Mouse (Mus musculus): ENCODE results near the gene Afap1l2. TPM values are rescaled to one million over a fixed set of nuclear protein-coding genes. Genes with fewer than 3 reads are reported as not detected.

Afap1l2 gene
- polyA plus RNA-seq, 1 experiment from 2014 or later, result 8.9 TPM

DNA sequence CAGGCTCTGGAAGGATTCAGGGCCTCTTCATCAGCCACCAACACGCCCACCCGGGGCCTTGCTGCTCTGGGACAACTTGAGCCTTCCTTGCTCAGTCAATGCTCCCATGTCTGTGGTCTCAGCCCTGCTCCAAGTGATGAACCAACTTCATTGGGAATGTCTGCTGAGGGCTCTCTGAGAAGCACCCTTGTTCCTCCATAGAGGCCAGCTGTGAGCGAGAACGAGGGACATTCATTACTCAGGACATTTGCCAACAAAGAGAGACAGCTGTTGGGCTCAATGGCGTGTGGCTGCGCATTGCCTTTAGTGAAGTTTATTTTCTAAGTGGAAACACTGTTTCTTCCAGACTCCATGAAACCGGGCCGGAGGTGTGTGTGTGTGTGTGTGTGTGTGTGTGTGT lies 18.9 kb downstream of the Afap1l2 start:
- H3K9me3 ChIP-seq (ENCODE audit: control insufficient read depth, low read length), result no peaks in the 10 kb centered on the region
- WGBS, result 78% methylated on average over 8 of the region's 8 CpGs

DNA sequence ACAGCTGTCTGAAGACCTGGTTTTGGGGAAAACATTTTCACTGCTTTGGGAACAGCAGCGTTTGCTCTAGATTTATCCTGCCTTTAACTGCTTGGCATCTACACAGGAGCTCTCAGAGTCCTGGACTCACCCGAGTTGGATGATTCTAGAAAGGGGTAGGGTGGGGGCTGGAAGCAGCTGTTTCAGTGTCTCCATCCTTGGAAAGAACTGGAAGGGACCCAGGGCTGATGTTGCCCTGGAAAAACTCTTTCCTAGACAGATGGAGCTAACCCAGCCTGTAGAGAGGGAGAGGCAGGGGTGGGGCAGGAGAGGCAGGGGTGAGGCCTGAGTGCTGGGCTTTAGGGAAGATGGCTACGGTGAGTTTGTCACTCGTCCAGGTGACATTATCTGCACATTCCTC lies 23.8 kb downstream of the Afap1l2 start:
- Histone ChIP-seq H3K9ac (replicated peaks; ENCODE audit: low read depth, low read length) (no peak overlapping the region), H3K27me3 (replicated peaks; ENCODE audit: control insufficient read depth, insufficient read depth, low read length) (no peaks in the 10 kb centered on the region), H3K9me3 (ENCODE audit: control insufficient read depth, low read length) (no peaks in the 10 kb centered on the region), H3K27ac (ENCODE audit: low read length) (no peak overlapping the region), H3K4me3 (replicated peaks; ENCODE audit: low read length) (no peak overlapping the region), H3K4me1 (replicated peaks; ENCODE audit: control insufficient read depth, insufficient read depth, low read length) (no peaks in the 10 kb centered on the region), H3K36me3 (ENCODE audit: control insufficient read depth, insufficient read depth) (no peaks in the 10 kb centered on the region), H3K4me2 (ENCODE audit: low read length) (no peak overlapping the region)
- 62% methylated on average over 4 of the region's 4 CpGs for WGBS
- no peak for ATAC-seq

More for the DNA sequence above, 18.9 kb downstream of the Afap1l2 start:
- H3K9ac ChIP-seq (replicated peaks; ENCODE audit: low read depth, low read length), result no peak overlapping the region
- no peak overlapping the region for H3K27ac ChIP-seq (ENCODE audit: low read length)
- no peak for ATAC-seq
- H3K27me3 ChIP-seq (replicated peaks; ENCODE audit: control insufficient read depth, insufficient read depth, low read length), result no peaks in the 10 kb centered on the region
- no peaks in the 10 kb centered on the region for H3K36me3 ChIP-seq (ENCODE audit: control insufficient read depth, insufficient read depth)
- no peak overlapping the region for H3K4me3 ChIP-seq (replicated peaks; ENCODE audit: low read length)
- no peak overlapping the region for H3K4me2 ChIP-seq (ENCODE audit: low read length)
- peaks cover 12% of the 10 kb centered on the region for H3K4me1 ChIP-seq (replicated peaks; ENCODE audit: control insufficient read depth, insufficient read depth, low read length)

DNA sequence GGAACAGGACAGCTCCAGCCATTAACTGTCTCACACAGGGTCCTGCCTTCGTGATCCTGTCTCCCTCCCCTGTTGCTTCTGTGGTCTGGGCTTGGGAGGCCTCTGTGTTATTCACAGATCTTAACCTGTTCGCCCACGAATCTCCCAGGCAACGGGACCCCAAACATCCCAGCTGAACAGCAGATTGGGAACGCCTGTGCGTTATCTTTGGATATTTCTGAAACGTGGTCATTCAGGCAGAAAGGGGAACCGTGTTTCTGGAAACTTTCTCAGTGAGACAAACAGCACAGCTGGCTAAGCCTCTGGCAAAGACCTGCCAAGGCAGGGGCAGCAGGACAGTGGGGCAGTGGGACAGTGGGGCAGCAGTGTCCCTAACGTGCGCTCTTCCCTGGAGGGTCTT lies 24.3 kb downstream of the Afap1l2 start:
- no peaks in the 10 kb centered on the region for H3K9me3 ChIP-seq (ENCODE audit: control insufficient read depth, low read length)
- H3K27me3 ChIP-seq (replicated peaks; ENCODE audit: control insufficient read depth, insufficient read depth, low read length), result no peaks in the 10 kb centered on the region
- no peak overlapping the region for H3K27ac ChIP-seq (ENCODE audit: low read length)
- WGBS, result 53% methylated on average over 10 of the region's 10 CpGs
- no peak overlapping the region for H3K4me2 ChIP-seq (ENCODE audit: low read length)
- ATAC-seq, result no peak
- H3K36me3 ChIP-seq (ENCODE audit: control insufficient read depth, insufficient read depth), result no peaks in the 10 kb centered on the region
- no peaks in the 10 kb centered on the region for H3K4me1 ChIP-seq (replicated peaks; ENCODE audit: control insufficient read depth, insufficient read depth, low read length)
- no peak overlapping the region for H3K9ac ChIP-seq (replicated peaks; ENCODE audit: low read depth, low read length)
- H3K4me3 ChIP-seq (replicated peaks; ENCODE audit: low read length), result no peak overlapping the region

DNA sequence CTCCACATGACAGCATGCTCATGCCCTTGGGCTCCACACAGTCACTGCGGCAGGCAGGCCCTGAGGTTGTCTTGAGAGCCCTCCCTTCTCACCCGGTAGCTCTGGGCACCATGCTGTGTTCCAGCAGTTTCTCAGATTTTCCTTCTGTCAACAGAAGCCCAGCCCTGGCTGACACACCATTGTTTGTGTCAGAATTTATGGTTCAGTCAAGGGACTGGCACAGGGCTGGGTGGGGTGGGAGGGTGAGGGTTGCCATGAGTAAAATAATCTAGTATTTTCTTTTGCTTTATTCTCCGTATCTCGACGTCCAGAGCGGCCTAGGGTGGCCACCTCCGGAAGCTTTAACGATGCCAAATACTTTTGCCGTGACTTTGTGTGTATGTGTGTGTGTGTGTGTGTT lies 26.3 kb downstream of the Afap1l2 start:
- Histone ChIP-seq H3K27ac (ENCODE audit: low read length) (no peak overlapping the region), H3K27me3 (replicated peaks; ENCODE audit: control insufficient read depth, insufficient read depth, low read length) (no peaks in the 10 kb centered on the region), H3K9me3 (ENCODE audit: control insufficient read depth, low read length) (no peaks in the 10 kb centered on the region), H3K9ac (replicated peaks; ENCODE audit: low read depth, low read length) (no peak overlapping the region), H3K4me1 (replicated peaks; ENCODE audit: control insufficient read depth, insufficient read depth, low read length) (no peaks in the 10 kb centered on the region; the same call in 1 of the 2 replicates), H3K36me3 (ENCODE audit: control insufficient read depth, insufficient read depth) (no peaks in the 10 kb centered on the region), H3K4me2 (ENCODE audit: low read length) (no peak overlapping the region), H3K4me3 (replicated peaks; ENCODE audit: low read length) (no peak overlapping the region)
- ATAC-seq, result no peak
- whole genome bisulfite sequencing, result 72% methylated on average over 9 of the region's 9 CpGs

DNA sequence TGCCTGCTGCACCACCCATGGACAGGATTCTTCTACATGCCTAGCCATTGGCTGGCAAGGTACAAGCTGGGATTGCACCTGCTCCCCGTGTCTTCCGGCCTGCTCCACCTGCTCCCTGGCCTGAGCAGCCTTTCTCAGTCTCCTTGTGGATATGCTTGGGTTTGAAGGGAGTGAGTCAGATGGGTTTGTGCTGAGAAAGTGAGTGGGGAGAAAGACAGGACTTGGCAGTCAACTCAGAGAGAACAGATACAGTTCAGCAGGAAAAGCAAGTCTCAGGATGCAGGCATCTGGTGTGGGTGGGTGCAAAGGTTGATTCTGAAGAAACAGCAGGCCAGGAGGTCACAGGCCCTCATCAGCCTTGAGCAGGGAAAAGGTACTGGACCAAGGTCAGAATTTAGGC lies 27.2 kb downstream of the Afap1l2 start:
- H3K4me2 ChIP-seq (ENCODE audit: low read length), result no peak overlapping the region
- no peak for ATAC-seq
- 94% methylated on average over 2 of the region's 2 CpGs for WGBS

DNA sequence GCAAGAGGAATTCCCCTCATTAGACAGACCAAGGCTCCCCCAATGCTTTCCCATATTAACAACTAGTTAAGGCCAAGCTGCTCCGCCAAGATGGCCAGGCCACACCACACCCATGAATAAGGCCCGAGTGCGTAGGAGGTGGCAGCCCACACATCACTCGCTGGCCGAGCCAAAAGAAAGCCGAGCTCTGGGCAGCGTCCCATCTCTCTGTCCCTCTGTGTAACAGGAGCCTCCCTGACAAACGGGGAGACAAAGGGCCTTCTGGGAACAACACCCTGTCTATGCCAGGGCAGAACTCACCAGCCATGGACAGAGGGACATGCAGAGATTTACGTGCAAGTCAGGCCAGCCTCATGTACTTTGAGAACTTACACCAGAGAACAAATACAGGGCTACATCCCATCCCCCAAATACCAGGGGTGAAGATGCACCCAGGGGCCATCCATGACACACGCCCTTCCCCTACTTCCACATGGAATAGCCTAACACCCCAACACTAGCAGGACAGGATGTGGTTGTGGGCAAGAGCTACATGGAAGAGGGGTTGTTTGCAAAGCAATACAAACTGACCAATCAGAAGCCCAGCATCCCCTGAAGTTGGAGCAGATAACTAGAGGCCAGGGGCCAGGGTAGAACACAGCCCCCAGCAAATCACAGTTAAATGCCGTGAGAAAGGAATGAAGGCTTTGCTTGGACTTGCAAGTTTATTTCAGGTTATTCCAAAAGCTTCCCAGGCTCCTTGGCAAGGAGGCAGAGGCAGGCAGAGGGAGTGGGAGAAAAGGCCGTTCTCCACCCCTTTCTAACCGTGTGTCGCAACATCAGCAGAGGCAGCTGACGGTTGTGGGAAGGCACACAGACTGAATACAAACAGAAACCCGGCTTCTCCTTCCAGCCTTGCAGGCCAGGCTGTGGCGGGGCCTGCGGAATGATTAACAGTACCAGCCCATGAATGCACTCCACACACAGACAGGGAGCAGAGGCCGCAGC lies 30.8 kb downstream of the Afap1l2 start:
- Histone ChIP-seq H3K4me3 (replicated peaks; ENCODE audit: low read length) (no peak overlapping the region), H3K27ac (ENCODE audit: low read length) (peak overlapping the region; percentile 61), H3K36me3 (ENCODE audit: control insufficient read depth, insufficient read depth) (no peaks in the 10 kb centered on the region), H3K27me3 (replicated peaks; ENCODE audit: control insufficient read depth, insufficient read depth, low read length) (no peaks in the 10 kb centered on the region), H3K9me3 (ENCODE audit: control insufficient read depth, low read length) (no peaks in the 10 kb centered on the region), H3K9ac (replicated peaks; ENCODE audit: low read depth, low read length) (no peak overlapping the region), H3K4me1 (replicated peaks; ENCODE audit: control insufficient read depth, insufficient read depth, low read length) (no peaks in the 10 kb centered on the region; the same call in 1 of the 2 replicates), H3K4me2 (ENCODE audit: low read length) (no peak overlapping the region)
- WGBS, result 53% methylated on average over 19 of the region's 19 CpGs
- peak; percentile 77 for ATAC-seq

More for the DNA sequence above, 27.2 kb downstream of the Afap1l2 start:
- no peaks in the 10 kb centered on the region; the same call in 1 of the 2 replicates for H3K4me1 ChIP-seq (replicated peaks; ENCODE audit: control insufficient read depth, insufficient read depth, low read length)
- H3K27me3 ChIP-seq (replicated peaks; ENCODE audit: control insufficient read depth, insufficient read depth, low read length), result no peaks in the 10 kb centered on the region
- no peak overlapping the region for H3K4me3 ChIP-seq (replicated peaks; ENCODE audit: low read length)
- no peaks in the 10 kb centered on the region for H3K36me3 ChIP-seq (ENCODE audit: control insufficient read depth, insufficient read depth)
- no peak overlapping the region for H3K27ac ChIP-seq (ENCODE audit: low read length)
- no peaks in the 10 kb centered on the region for H3K9me3 ChIP-seq (ENCODE audit: control insufficient read depth, low read length)
- no peak overlapping the region for H3K9ac ChIP-seq (replicated peaks; ENCODE audit: low read depth, low read length)

DNA sequence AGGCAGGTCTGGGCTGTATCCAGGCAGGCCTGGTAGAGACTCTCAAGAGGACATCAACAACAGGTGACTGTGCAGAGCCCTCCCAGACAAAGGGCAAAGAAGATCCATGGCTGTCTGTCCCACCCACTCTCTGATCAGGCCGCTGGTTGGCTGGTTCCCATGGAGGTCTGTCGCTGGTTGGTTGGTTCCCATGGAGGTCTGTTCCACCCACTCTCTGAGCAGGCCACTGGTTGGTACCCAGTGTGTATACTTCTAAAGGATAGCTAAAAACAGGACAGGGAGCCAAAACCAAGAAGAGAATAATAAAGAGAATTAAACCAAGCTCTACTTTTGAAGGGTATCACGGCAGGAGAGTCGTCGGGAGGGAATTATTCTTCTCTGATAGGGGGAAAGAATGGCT lies 31.5 kb downstream of the Afap1l2 start:
- H3K27ac ChIP-seq (ENCODE audit: low read length), result no peak overlapping the region
- WGBS, result 66% methylated on average over 5 of the region's 5 CpGs
- no peaks in the 10 kb centered on the region for H3K9me3 ChIP-seq (ENCODE audit: control insufficient read depth, low read length)

DNA sequence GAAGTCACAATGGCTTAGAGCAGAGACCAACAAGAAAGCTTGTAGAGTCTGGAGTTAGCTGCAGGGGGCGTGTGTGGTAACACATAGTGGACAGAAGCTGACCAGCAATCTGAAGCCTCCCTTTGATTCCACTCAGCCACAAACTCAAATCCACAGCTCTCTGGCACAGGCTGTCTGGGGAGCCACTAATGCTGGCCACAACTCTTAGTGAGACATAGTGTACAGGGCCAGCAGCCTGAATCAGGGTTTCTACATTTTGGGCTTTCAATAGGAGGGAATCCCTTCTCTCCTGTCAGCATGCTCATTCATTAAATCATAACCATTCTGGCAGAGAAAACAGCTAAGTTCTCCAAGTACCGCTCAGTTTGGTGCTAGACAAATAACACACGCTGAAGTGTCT lies 32.5 kb downstream of the Afap1l2 start:
- Histone ChIP-seq H3K4me1 (replicated peaks; ENCODE audit: control insufficient read depth, insufficient read depth, low read length) (no peaks in the 10 kb centered on the region; the same call in 1 of the 2 replicates), H3K4me3 (replicated peaks; ENCODE audit: low read length) (no peak overlapping the region), H3K36me3 (ENCODE audit: control insufficient read depth, insufficient read depth) (no peaks in the 10 kb centered on the region), H3K27ac (ENCODE audit: low read length) (no peak overlapping the region), H3K4me2 (ENCODE audit: low read length) (no peak overlapping the region), H3K27me3 (replicated peaks; ENCODE audit: control insufficient read depth, insufficient read depth, low read length) (no peaks in the 10 kb centered on the region), H3K9ac (replicated peaks; ENCODE audit: low read depth, low read length) (no peak overlapping the region), H3K9me3 (ENCODE audit: control insufficient read depth, low read length) (no peaks in the 10 kb centered on the region)
- 88% methylated on average over 3 of the region's 3 CpGs for WGBS
- no peak for ATAC-seq

More for the DNA sequence above, 31.5 kb downstream of the Afap1l2 start:
- Histone ChIP-seq H3K36me3 (ENCODE audit: control insufficient read depth, insufficient read depth) (no peaks in the 10 kb centered on the region), H3K9ac (replicated peaks; ENCODE audit: low read depth, low read length) (no peak overlapping the region), H3K4me2 (ENCODE audit: low read length) (no peak overlapping the region), H3K4me1 (replicated peaks; ENCODE audit: control insufficient read depth, insufficient read depth, low read length) (no peaks in the 10 kb centered on the region; the same call in 1 of the 2 replicates), H3K4me3 (replicated peaks; ENCODE audit: low read length) (no peak overlapping the region), H3K27me3 (replicated peaks; ENCODE audit: control insufficient read depth, insufficient read depth, low read length) (no peaks in the 10 kb centered on the region)
- peak; percentile 59 for ATAC-seq

DNA sequence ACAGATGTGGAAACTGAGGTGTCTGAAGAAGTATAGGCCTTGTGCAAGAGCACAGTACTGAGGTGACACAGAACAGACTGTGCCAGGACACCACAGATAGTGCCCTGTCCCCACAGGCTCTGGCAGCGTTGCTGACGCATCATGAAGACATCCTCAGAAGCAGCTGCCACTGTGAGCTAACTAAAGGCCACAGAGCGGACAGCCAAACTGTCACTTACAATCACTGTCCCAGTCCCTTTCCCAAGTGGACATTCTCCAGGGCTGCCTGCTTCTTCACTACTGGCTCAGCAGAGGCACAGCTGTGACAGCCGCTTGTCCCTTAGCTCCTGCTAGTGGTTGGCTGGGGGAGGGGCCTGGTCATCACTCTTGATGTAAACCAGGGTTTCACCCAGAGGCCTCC lies 33.9 kb downstream of the Afap1l2 start:
- no peaks in the 10 kb centered on the region; the same call in 1 of the 2 replicates for H3K4me1 ChIP-seq (replicated peaks; ENCODE audit: control insufficient read depth, insufficient read depth, low read length)
- WGBS, result 89% methylated on average over 4 of the region's 4 CpGs
- no peak for ATAC-seq

More for the DNA sequence above, 33.9 kb downstream of the Afap1l2 start:
- Histone ChIP-seq H3K4me2 (ENCODE audit: low read length) (no peak overlapping the region), H3K27ac (ENCODE audit: low read length) (no peak overlapping the region), H3K4me3 (replicated peaks; ENCODE audit: low read length) (no peak overlapping the region), H3K9ac (replicated peaks; ENCODE audit: low read depth, low read length) (no peak overlapping the region), H3K9me3 (ENCODE audit: control insufficient read depth, low read length) (no peaks in the 10 kb centered on the region), H3K36me3 (ENCODE audit: control insufficient read depth, insufficient read depth) (no peaks in the 10 kb centered on the region), H3K27me3 (replicated peaks; ENCODE audit: control insufficient read depth, insufficient read depth, low read length) (no peaks in the 10 kb centered on the region)
